Mouse (Mus musculus) gastrocnemius, adult 2 months (tissue): ENCODE data around the gene Napsa. TPM values are rescaled to one million over a fixed set of nuclear protein-coding genes. Genes with fewer than 3 reads are reported as not detected.

Source experiments
- DNase-seq: peaks from one replicate; pipeline ENCODE4 v3.0.0; 2022
- H3K27ac ChIP-seq: fragments of 200-600 bp; 2 replicates; pipeline ENCODE4 v1.8.1; 2022; ENCODE audit warnings: mild to moderate bottlenecking
- H3K4me3 ChIP-seq: fragments of 200-600 bp; 2 replicates; pipeline ENCODE4 v1.8.1; 2022; ENCODE audit warnings: mild to moderate bottlenecking, moderate library complexity
- CTCF ChIP-seq: fragments of 200-600 bp; IDR thresholded peaks from 2 replicates; pipeline ENCODE4 v1.8.1; 2022; ENCODE audit warnings: antibody characterized with exemption, mild to moderate bottlenecking, moderate library complexity
- intact Hi-C: fragments of 180-260 bp; cut with DNase I; formaldehyde crosslinking; loops from one replicate; pipeline ENCODE4 v1.15.1; 2025
- long read RNA-seq, 2 experiments: library from polyadenylated mRNA; stranded (forward); transcript quantifications; one replicate each; pipeline ENCODE4 v2.0.0; 2021
- total RNA-seq, 2 experiments: library from RNA; stranded (reverse); gene quantifications; 2 replicates each; pipeline ENCODE4 v1.2.3; 2021

The Napsa gene
- under 1 TPM in 1 of 2 experiments, not detected in 1; 0.20 TPM for total RNA-seq
- long read RNA-seq, experiment 1, result 0 reads
- long read RNA-seq, experiment 2, result 0 reads

DNA sequence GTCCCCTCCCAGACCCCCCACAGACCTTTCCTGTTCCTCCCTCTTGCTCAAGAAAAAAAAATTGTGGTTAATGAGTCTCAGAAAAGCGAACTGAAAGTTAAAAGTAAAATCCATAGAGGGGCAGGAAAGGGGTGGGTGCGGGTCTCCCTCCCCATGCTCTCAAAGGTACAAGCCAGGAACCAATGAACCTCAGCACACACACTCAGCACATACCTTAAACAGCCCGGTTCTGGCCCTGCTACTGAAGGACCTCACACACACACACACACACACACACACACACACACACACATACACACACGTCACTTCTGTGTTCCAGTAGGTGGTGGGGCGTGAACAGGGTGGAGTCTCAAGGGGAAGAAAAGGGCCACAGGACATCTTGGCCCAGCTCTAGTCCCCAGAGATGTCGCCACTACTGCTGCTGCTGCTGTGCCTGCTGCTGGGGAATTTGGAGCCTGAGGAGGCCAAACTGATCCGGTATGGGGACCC, at the start of gene Napsa:
Napsa (plus strand) TSS at position 168 of the 489 bp plus-strand sequence.
- intact Hi-C loops, result no loop called here
- no peak within 1 kb of the TSS for H3K4me3 ChIP-seq
- no peak within 1 kb of the TSS for H3K27ac ChIP-seq
- no peak for DNase-seq
- TF ChIP-seq CTCF, result no peak

DNA sequence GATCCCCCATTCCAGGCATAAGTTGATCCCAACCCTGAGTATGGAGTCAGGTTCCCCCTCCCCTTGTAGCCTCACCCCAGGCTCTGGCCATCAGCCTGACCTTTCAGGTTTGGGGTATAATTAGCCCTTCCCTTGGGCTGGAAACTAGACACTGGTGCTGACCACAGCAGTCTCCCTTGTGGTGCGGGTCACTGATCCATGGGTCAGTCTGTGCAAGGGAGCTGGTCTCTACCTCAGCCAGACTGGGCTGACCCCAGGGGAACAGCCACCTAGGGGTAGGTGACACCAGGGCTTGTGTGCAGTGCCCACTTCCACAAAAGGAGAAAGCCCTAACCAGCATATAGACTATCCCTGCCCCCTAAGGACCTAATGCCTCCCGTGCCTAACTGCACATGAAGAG, 49.1 kb upstream of the Napsa start:
- intact Hi-C loops, result loop anchor here (5.0 kb wide), 1 partner anchor 39 kb away; no protein-coding TSS in a partner anchor
- peak overlapping the region; percentile 79 for H3K4me3 ChIP-seq
- peak; percentile 88 for DNase-seq
- peak overlapping the region; percentile 99 for H3K27ac ChIP-seq
- TF ChIP-seq CTCF, result peak; percentile 7; the same call in 1 of the 2 replicates

DNA sequence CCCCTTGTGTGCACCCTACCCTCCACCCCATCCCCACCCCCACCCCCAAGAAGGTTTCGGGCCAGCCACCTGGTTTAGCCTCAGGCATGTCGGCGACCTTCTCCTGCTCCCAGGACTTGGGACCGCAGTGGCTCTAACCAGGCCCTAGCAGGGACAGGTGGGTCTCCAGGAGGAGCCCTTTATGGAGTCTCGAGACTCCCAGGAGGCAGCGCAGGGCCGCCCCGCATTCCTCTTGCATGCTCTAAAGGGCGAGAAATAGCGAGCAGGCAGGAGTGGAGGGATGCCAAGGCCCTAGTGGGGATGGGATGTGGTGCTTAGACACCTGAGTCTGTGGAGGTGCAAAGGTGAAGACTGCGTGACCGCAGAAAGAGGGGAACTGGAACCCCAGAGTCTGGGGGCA, 47.7 kb upstream of the Napsa start, which contains the start of gene Mybpc2:
Mybpc2 (minus strand) TSS at position 155 of the 400 bp plus-strand sequence.
- H3K27ac ChIP-seq, result peak within 1 kb of the TSS; percentile 99
- peak; percentile 93 for DNase-seq
- peak within 1 kb of the TSS; percentile 79 for H3K4me3 ChIP-seq
- intact Hi-C loops, result loop anchor here (5.0 kb wide), 1 partner anchor 38 kb away; no protein-coding TSS in a partner anchor
- TF ChIP-seq CTCF, result no peak

DNA sequence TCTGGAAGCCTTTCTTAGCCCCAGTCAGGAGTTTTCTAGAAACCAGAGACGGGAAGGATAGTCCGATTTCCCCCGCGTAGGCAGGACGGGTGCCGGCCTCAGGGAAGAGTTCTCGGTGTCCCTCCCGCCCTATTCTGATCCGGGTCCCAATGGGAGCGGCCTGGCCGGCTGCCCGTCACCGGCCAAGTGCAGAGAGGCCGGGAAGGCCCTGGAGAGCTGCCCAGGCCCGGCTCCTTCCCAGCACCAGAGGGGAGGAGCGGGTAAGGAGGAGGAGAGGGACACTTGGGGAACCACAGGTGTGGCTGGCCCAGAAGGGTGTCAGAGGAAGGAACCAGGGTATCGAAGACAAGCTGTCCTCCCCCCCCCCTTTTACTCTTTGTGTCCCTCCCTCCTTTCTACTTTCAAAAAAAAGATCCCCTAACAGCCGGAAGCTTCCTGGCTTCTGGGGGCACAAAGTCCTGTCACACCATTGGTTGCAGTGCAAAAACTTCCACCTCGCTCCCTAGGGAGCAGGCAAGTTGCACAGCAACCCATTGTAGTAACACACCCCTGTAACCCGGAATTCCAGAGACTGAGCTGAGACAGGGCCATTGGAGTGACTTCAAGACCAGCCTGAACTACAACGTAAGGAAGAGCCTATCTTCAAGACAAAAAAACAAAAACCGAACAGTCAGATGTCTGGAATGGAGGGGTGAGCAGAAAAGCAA, 46.9 kb upstream of the Napsa start:
- Histone ChIP-seq H3K27ac (peak overlapping the region; percentile 99), H3K4me3 (peak overlapping the region; percentile 79)
- intact Hi-C loops, result no loop called here
- no peak for TF ChIP-seq CTCF
- peak; percentile 98 for DNase-seq

DNA sequence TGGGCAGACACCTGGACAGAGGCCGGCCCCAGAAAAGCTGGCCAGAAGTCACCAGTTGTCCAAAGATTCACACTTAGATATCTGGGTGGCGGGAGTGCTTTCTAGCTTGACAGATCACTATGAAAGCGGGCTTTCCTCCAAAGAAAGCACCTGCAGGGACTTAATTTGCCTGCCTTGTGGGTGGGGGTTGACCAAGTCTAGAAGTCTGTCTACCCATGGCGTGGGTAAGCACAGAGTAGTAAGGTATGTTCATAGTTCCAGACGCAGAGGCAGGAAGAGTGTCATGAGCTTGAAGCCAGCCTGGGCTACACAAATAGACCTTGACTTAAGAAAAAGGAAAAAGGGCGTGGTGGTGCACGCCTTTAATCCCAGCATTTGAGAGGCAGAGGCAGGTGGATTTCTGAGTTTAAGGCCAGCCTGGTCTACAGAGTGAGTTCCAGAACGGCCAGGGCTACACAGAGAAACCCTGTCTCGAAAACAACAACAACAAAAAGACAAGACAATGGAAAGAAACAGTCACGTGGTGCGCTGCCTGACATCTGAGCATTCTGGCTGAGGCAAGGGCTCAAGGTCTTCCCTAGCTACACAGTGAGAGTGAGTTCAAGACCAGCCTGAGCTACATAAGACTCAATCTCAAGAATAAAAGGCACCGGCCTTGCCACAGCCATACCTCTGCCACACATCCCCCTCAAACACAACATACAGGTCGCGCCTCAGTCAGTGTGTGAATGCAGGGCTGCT, 45.6 kb upstream of the Napsa start:
- TF ChIP-seq CTCF, result no peak
- DNase-seq, result peak; percentile 21
- H3K27ac ChIP-seq, result peak overlapping the region; percentile 99
- no peak overlapping the region for H3K4me3 ChIP-seq
- intact Hi-C loops, result loop anchor here (2.0 kb wide), 1 partner anchor 26 kb away; no protein-coding TSS in a partner anchor

DNA sequence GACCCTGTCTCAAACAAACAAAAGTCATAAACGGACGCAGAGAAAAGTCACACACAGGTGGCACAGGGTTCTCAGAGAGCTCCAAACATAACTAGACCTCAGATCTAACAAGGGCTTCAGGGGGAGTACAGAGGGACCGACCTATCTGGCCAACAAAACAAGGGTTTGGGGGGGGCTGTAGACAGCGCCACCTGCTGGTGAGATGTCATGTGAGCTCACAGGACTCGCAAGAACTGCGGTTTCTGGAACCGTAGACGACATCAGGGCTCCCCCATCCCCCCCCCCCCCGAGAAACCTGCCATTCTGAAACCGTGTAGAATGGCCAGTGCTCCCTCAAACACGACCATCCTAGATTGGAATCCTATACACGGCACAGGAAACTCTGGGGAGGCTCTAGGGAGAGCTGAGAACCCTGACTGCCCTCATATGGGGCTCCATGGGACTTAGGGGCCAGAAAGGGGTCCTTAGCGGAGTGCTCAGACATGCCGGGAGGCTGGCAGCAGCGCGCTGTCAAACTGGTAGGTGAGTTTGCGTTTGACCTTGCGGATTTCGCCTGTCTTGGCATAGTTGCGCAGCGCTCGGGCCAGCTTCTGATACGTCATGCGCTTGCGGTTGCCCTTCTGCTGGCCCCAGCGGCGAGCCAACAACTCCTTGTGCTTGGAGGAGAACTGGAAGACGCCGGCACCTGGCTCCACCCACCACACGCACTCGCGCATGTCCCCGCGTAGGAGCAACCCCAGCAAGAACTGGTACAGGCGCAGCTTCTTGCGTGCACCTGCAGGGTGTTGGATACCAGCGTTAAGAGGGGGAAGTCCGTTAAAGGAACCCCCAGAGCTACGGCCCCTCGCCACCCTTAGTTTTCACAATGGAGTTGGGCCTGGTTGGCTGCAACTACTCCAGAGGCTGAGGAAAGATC, 44.4 kb upstream of the Napsa start:
- DNase-seq, result peak; percentile 95
- peak; percentile 85 for TF ChIP-seq CTCF
- intact Hi-C loops, result loop anchor here (2.0 kb wide), 2 partner anchors 21 to 27 kb away; partner anchors contain the start of gene Pold1
- Histone ChIP-seq H3K27ac (peak overlapping the region; percentile 99), H3K4me3 (peak overlapping the region; percentile 73)

DNA sequence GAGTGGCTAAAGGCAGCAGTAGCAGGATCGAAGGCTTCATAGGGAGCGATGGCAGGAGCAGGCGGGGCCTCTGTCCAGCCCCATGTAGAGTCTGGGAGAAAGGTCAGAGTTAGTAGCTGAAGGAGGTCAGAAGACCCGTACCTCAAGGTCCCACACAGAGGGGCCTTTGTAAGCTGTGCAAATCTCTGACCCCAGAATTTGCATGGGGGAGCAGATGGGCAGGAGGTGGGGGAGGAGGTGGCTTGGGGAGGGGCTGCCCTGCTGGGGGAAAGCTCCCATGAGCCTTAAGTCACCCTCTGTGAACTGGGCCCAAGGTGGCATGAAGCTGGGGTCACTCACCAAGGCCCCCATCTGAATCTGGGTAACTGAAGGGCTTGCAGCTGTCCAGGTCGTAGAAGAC, 42.7 kb upstream of the Napsa start:
- intact Hi-C loops, result loop anchor here (2.0 kb wide), 1 partner anchor 19 kb away; the partner anchor contains the start of gene Pold1
- no peak overlapping the region for H3K27ac ChIP-seq
- no peak for TF ChIP-seq CTCF
- no peak for DNase-seq
- no peak overlapping the region for H3K4me3 ChIP-seq

DNA sequence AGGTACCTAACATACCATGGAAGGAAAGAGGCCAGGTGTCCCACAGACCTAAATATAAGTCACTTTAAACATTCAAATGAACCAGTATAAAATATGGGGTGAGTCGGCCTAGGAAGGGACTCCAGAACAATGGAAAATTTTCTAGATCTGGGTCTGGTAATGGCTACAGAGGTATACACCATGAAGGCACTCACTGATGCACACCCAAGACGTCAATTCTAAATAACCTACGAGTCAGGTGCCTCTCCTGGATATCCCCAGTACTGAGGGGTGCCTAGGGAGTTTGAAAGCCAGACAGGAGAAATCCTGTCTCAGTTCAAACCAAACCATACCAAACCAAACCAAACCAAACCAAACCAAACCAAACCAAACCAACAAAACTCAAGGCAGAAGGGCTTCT, 41.7 kb upstream of the Napsa start:
- intact Hi-C loops, result no loop called here
- Histone ChIP-seq H3K4me3 (no peak overlapping the region), H3K27ac (no peak overlapping the region)
- DNase-seq, result no peak
- no peak for TF ChIP-seq CTCF

DNA sequence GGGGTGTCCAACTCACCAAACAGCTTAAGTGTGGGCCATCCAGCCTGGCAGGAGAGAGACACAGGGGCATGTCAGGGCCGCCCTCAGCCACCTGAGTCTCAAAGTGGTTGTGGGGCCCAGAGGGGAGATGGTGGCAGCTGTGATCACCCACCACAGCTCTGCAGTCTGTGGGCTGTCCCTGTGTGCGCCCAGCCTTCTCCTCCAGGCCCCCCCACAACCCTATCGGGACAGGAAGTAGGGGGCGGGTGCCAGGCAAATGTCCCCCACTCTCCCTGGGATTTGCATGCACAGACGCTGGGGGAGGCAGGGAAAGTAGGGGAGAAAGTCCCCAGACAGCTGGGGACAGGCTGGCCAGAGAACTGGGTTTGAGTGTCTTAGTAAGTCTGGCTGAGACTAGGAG, 41.0 kb upstream of the Napsa start:
- intact Hi-C loops, result no loop called here
- DNase-seq, result no peak
- TF ChIP-seq CTCF, result no peak
- Histone ChIP-seq H3K27ac (no peak overlapping the region), H3K4me3 (no peak overlapping the region)

DNA sequence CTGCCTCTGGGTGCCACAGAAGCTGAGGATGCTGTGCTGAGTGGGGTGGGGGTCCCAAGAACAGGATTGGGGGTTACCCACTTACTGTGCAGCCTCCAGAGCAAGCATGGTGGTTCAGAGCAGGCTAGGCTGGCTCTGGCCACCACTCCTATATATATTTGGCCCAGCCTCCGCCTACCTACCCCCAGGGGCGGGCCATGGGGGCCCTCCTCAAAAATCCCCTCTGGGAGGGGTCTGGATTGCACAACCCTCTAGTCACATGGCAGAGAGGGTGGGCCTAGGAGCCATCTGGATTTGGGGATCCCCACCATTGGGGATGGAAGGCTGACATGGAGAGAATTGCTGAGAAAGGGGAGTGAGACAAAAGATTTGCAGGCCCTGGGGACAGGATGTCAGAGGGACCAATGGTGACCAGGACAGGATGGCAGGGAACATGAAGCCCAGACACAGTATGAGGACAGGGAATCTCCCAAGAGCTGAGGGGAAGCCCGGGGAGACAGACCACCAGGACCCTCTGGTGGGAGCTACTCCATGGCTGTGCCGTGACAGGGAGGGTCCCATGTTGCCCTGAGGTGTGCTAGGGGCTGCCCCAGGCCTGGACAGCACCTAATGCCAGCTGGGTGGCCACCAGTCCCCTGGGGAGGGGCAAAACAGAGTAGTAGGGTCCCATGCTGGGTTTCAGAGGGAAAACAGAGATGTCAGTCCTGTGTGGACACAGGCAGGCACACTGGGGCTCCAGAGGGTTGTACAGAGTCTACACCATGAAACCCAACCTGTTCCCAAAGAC, 40.0 kb upstream of the Napsa start, which contains the start of gene Spib:
Spib (minus strand) TSS at position 126 of the 787 bp plus-strand sequence.
- intact Hi-C loops, result no loop called here
- no peak for TF ChIP-seq CTCF
- DNase-seq, result no peak
- Histone ChIP-seq H3K4me3 (no peak within 1 kb of the TSS), H3K27ac (no peak within 1 kb of the TSS)
